Mouse (Mus musculus): ENCODE data around the gene Syt10.

DNA sequence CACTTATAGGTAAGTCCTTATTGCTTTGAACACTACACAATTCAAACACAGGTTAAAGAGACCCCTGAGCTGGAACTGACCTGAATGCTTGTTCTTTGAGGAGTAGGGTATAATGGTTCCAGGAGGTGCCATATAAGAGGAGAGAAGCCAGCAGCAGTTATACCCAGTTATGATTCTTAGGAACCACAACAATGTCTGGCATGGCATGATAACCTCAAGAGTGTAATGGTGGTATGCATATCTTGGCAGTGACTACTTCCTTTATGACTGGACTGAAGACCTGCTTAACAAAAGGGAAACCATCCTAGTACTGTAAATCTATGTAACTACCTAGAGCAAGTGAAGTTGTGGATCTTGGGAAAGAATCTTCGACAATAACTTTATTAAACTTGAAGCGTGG is 42.1 kb upstream of the Syt10 start:
- TF ChIP-seq POLR2A (IDR thresholded peaks at IDR 0.05; ENCODE audit: borderline replicate concordance, extremely low read depth, insufficient read depth, insufficient read length, poor library complexity, severe bottlenecking) (no peak), CTCF (IDR thresholded peaks at IDR 0.05; ENCODE audit: borderline replicate concordance, extremely low read depth, insufficient read depth, insufficient read length) (no peak)
